Mouse (Mus musculus): ENCODE measurements around the gene Adcy6. TPM values are rescaled to one million over a fixed set of nuclear protein-coding genes. Genes with fewer than 3 reads are reported as not detected.

Adcy6 gene
- polyA plus RNA-seq, 1 experiment from 2014 or later = 6.6 TPM

DNA sequence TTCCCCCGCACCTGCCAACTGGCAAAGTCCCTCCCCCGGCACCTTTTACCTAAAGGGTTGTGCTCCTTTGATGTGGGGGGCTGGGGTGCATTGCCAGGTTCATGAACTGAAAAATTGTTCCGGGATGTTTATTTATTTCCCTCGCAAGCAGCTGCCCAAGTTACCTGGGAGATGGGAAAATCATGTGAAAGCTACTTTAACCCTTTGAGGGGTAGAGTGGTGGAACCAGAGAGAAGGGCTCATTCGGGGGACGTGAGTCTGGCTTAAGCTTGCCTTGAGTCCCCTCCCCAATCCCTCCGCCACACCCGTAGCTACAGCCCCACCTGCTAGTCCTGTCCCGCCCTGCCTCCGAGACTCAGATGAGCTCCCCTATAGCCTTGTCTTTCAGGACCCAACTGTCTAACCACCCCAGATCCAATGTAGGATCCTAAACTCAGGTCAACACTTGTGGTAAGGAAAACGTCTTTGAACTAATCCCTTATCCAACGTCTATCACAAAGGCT, 306 bp upstream of the Adcy6 start:
- 9% methylated on average over 12 of the region's 12 CpGs for WGBS (ENCODE audit: insufficient replicate concordance)
- H3K4me3 ChIP-seq (replicated peaks) = peak overlapping the region; percentile 82
- H3K27me3 ChIP-seq = peaks cover 15% of the 10 kb centered on the region
- H3K9me3 ChIP-seq (replicated peaks) = no peaks in the 10 kb centered on the region
- H3K4me2 ChIP-seq = peak overlapping the region; percentile 98
- H3K27ac ChIP-seq (replicated peaks) = peak overlapping the region; percentile 96; the same call in 1 of the 2 replicates
- no peaks in the 10 kb centered on the region for H3K36me3 ChIP-seq (replicated peaks)
- no peak for ATAC-seq (ENCODE audit: insufficient read depth)
- peaks cover 54% of the 10 kb centered on the region for H3K4me1 ChIP-seq (replicated peaks)
- peak overlapping the region; percentile 90 for H3K9ac ChIP-seq

DNA sequence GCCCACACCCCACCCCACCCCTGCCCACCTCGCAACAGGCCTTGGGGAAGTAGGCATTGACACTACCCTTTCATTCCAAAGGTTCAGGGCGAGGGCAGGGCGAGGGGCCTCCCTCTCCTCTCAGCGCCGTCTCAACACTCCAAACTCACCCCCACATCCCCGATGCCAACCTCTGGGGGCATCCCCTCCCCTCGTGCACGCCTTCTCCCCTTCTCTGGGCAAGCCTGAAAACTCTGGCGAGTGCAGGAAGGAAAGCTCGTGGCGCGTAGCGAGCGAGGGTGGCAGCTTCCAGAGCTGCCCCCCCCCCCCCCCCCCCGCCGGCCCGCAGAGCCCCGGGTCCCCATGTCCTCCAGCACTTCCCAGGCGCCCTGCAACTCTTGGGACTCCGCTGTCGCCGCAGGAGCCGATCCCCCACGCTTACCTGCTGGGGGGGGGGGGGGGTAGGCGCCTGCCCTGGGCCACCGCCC, 1.1 kb downstream of the Adcy6 start:
- Histone ChIP-seq H3K4me1 (replicated peaks) (peaks cover 68% of the 10 kb centered on the region), H3K4me2 (peak overlapping the region; percentile 98), H3K9ac (peak overlapping the region; percentile 90), H3K27ac (replicated peaks) (peak overlapping the region; percentile 96), H3K27me3 (peaks cover 15% of the 10 kb centered on the region), H3K36me3 (replicated peaks) (peaks cover 12% of the 10 kb centered on the region), H3K4me3 (replicated peaks) (peak overlapping the region; percentile 82), H3K9me3 (replicated peaks) (no peaks in the 10 kb centered on the region)
- WGBS (ENCODE audit: insufficient replicate concordance) = 0% methylated on average over 14 of the region's 26 CpGs
- ATAC-seq (ENCODE audit: insufficient read depth) = peak; percentile 19

DNA sequence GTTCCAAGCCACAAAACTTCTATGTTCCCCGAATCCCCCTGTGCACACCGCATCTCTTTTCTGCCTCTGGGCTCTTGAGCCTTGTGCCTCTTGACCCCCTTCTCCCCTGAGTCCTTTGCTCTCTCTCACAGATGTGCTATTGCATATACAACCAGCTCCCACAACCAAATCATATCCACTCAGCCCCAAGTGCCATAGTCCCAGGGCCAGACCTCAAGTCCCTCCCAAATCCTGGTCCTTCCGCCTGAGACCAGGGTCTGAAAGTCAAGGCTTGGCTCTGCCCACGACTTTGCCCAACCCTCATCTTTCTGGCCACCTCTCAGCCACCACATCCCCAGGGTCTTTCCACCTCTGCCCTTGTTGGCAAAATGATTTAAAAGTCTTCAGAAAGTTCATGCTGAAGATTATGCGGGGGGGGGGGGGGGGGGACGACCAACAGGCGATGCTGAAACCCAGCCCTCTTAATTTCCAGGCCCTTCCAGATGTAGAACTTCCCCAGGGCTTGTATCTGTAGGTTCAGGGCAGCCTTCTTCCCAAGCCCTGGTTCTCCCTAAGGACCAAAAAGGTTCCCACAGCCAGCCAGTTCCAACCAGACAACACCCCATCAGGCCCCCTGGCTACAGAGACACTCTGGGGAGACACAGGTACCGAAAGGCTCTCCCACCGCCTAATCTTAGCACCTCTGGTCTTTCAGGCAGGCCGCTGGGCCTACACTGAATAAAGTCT, 1.7 kb downstream of the Adcy6 start:
- peaks cover 16% of the 10 kb centered on the region for H3K36me3 ChIP-seq (replicated peaks)
- ATAC-seq (ENCODE audit: insufficient read depth) = no peak
- no peaks in the 10 kb centered on the region for H3K9me3 ChIP-seq (replicated peaks)
- peaks cover 15% of the 10 kb centered on the region for H3K27me3 ChIP-seq
- WGBS (ENCODE audit: insufficient replicate concordance) = 23% methylated on average over 9 of the region's 10 CpGs
- H3K27ac ChIP-seq (replicated peaks) = peak overlapping the region; percentile 96
- peak overlapping the region; percentile 98 for H3K4me2 ChIP-seq
- peak overlapping the region; percentile 90 for H3K9ac ChIP-seq
- peak overlapping the region; percentile 82 for H3K4me3 ChIP-seq (replicated peaks)
- H3K4me1 ChIP-seq (replicated peaks) = peaks cover 74% of the 10 kb centered on the region

DNA sequence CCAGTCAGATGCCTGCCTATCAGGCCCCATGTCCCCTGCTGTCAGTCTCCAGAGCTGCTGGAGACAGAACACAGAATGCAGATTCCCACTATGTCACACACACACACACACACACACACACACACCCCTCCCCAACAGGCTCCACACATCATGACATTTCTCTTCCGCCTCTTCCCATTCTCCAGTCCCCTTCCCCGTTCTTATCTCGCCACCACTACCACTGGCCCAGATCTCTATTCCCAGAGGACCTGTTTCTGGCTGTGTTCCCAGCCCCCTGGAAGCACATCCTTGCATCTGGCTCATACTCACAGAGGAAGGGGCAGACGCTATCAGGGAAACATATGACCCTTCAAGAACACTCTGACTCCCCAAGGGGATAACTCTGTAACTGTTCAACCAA, 2.3 kb downstream of the Adcy6 start:
- Histone ChIP-seq H3K4me1 (replicated peaks) (peaks cover 80% of the 10 kb centered on the region), H3K27ac (replicated peaks) (peak overlapping the region; percentile 96), H3K9ac (peak overlapping the region; percentile 90), H3K36me3 (replicated peaks) (peaks cover 19% of the 10 kb centered on the region), H3K4me3 (replicated peaks) (peak overlapping the region; percentile 82), H3K27me3 (peaks cover 15% of the 10 kb centered on the region), H3K9me3 (replicated peaks) (no peaks in the 10 kb centered on the region), H3K4me2 (peak overlapping the region; percentile 98)
- WGBS (ENCODE audit: insufficient replicate concordance) = 26% methylated on average over 4 of the region's 4 CpGs
- ATAC-seq (ENCODE audit: insufficient read depth) = no peak

DNA sequence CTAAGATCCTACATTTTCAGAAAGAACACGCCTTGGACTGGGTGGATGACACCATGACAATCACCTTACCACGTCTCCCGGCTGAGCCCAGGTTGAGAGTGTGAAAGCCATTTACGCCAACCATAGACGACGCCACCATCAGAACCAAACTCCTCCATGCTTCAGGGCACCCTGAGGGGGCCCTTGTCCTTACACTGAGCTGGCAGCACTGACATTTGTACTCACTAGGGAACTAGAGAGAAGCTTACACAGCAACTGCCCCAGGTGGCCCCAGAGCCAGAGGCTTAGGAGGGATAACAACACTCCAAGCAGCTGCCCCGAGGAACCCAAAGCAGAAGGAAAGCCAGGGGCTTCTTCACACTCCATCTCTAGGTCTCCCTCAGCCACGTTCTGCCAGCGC, 3.1 kb downstream of the Adcy6 start:
- Histone ChIP-seq H3K4me3 (replicated peaks) (peak overlapping the region; percentile 82), H3K9me3 (replicated peaks) (no peaks in the 10 kb centered on the region), H3K9ac (peak overlapping the region; percentile 90), H3K4me2 (peak overlapping the region; percentile 98), H3K4me1 (replicated peaks) (peaks cover 88% of the 10 kb centered on the region), H3K36me3 (replicated peaks) (peaks cover 21% of the 10 kb centered on the region), H3K27me3 (peaks cover 15% of the 10 kb centered on the region), H3K27ac (replicated peaks) (peak overlapping the region; percentile 96)
- ATAC-seq (ENCODE audit: insufficient read depth) = no peak
- WGBS (ENCODE audit: insufficient replicate concordance) = 35% methylated on average over 9 of the region's 9 CpGs

DNA sequence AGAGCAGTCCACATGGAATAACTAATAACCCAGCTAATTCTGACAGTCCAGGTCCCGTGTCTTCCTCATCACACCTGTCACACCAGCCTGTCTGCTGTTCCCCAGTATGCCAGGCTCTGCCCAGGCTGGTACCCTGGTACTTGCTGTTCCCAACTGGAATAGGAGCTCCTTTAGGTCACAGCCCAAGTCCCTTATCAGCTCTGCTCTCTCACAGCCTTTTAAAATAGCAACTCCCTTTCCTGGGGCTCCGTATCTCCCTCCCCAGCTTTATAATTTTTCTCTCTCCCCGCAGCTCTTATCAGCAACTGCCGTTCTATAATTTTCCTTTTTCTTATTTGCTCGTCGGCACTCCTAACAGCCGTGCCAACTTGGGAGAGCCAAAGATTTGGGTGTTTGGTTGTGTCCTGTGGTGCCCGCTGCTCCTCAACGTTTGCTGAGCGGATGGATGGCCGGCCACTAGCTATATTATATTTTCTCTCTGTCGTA, 3.8 kb downstream of the Adcy6 start:
- peak overlapping the region; percentile 82 for H3K4me3 ChIP-seq (replicated peaks)
- WGBS (ENCODE audit: insufficient replicate concordance) = 16% methylated on average over 12 of the region's 12 CpGs
- ATAC-seq (ENCODE audit: insufficient read depth) = peak; percentile 78
- H3K4me1 ChIP-seq (replicated peaks) = peaks cover 95% of the 10 kb centered on the region
- no peaks in the 10 kb centered on the region for H3K9me3 ChIP-seq (replicated peaks)
- H3K4me2 ChIP-seq = peak overlapping the region; percentile 98
- peak overlapping the region; percentile 96 for H3K27ac ChIP-seq (replicated peaks)
- peak overlapping the region; percentile 90 for H3K9ac ChIP-seq
- peaks cover 27% of the 10 kb centered on the region for H3K36me3 ChIP-seq (replicated peaks)
- H3K27me3 ChIP-seq = peaks cover 12% of the 10 kb centered on the region

DNA sequence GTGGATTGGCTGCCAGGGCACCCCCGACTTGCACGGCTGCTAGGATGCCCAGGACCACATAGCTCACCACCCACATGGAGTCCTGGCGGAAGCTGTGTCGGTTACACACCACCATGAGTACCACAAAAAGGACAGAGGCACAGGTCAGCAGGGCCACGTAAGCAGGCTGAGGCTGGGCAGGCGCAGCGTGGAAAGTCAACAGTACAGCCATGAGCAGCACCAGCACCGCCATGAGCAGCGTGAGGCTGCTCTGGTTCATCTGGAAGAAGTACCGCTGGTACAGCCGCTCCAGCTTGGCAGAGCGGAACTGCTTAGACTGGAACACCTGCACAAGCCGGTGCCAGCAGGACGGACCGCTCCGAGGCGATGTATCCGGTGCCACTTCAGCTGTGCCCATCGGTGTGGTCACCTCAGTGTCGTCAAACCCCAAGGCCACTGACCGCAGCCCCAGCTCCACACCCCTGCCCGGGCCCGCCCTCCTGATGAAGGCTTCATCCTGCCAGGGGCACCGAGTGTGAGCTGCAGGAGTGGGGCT, 5.8 kb downstream of the Adcy6 start:
- peaks cover 47% of the 10 kb centered on the region for H3K36me3 ChIP-seq (replicated peaks)
- peak overlapping the region; percentile 57; the same call in 1 of the 2 replicates for H3K4me3 ChIP-seq (replicated peaks)
- H3K4me1 ChIP-seq (replicated peaks) = peaks cover 96% of the 10 kb centered on the region
- no peak overlapping the region; the same call in 1 of the 2 replicates for H3K9ac ChIP-seq
- peak overlapping the region; percentile 83 for H3K4me2 ChIP-seq
- 91% methylated on average over 24 of the region's 24 CpGs for WGBS (ENCODE audit: insufficient replicate concordance)
- no peak for ATAC-seq (ENCODE audit: insufficient read depth)
- H3K27ac ChIP-seq (replicated peaks) = peak overlapping the region; percentile 96
- H3K27me3 ChIP-seq = no peaks in the 10 kb centered on the region
- H3K9me3 ChIP-seq (replicated peaks) = no peaks in the 10 kb centered on the region

DNA sequence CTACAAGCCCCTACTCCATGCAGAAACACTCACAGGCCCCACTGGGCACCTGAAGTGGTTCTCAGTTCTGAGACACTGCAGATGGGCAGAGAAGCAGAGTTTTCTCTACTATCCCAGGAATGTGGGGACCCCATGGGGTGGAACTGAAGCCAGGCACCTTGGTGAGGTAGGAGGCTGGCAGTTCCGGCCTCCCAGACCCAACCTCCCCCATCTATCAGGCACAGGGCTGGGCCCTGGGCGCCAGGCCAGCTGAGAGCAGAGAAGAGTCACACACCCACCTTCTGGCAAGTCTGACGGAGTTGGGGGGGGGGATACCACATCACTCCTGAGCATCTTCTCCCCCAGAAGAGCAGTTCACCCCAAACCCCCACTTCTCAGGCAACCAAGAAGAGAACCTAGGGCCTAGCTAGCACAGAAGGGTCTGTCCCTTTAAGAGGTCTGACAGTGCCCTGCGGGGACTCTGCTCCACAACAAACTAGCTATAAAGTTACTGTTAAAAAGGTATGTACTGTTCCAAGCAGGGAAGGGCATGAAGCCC, 6.9 kb downstream of the Adcy6 start:
- Histone ChIP-seq H3K4me3 (replicated peaks) (peak overlapping the region; percentile 57), H3K4me1 (replicated peaks) (peaks cover 85% of the 10 kb centered on the region), H3K27me3 (no peaks in the 10 kb centered on the region), H3K27ac (replicated peaks) (peak overlapping the region; percentile 96), H3K9ac (peak overlapping the region; percentile 71), H3K9me3 (replicated peaks) (no peaks in the 10 kb centered on the region), H3K4me2 (peak overlapping the region; percentile 83), H3K36me3 (replicated peaks) (peaks cover 58% of the 10 kb centered on the region)
- ATAC-seq (ENCODE audit: insufficient read depth) = no peak
- WGBS (ENCODE audit: insufficient replicate concordance) = 18% methylated on average over 4 of the region's 4 CpGs

DNA sequence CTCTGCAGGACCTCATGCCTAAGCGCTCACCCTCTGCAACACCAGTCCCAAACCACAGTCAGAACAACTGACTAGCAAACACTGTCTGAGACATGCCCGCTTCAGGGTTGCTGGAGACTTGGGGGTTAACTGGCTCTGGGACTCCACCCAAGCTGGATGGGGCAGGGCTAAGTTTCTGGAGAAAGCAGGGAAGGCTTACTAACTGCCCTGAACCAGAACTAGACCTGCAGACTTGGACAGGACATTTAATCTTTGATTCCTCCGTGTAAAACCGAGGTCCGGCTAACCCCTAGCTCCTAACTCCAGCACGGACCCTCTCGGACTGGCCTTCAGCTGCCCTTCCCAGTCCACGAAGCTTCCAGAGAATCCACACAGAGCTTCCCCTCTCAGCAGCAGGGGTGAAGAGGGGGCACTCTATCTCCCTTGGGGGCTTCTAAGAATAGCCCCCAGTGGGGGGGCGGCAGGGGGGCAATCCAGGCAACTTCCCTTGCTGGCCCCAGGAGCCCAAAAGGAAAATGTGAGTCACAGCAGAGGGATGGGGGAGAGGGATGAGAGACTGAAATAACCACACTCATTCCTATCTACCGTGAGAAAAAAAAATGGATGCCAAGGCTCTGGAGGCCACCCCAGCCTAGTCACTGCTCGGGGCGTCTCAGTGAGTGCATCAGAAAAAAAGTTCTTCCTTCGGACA, 7.5 kb downstream of the Adcy6 start:
- H3K27ac ChIP-seq (replicated peaks) = peak overlapping the region; percentile 96
- peak overlapping the region; percentile 71 for H3K9ac ChIP-seq
- peak overlapping the region; percentile 57 for H3K4me3 ChIP-seq (replicated peaks)
- H3K9me3 ChIP-seq (replicated peaks) = no peaks in the 10 kb centered on the region
- 32% methylated on average over 13 of the region's 13 CpGs for WGBS (ENCODE audit: insufficient replicate concordance)
- H3K36me3 ChIP-seq (replicated peaks) = peaks cover 65% of the 10 kb centered on the region
- no peaks in the 10 kb centered on the region for H3K27me3 ChIP-seq
- ATAC-seq (ENCODE audit: insufficient read depth) = peak; percentile 69
- H3K4me2 ChIP-seq = peak overlapping the region; percentile 83
- H3K4me1 ChIP-seq (replicated peaks) = peaks cover 79% of the 10 kb centered on the region

DNA sequence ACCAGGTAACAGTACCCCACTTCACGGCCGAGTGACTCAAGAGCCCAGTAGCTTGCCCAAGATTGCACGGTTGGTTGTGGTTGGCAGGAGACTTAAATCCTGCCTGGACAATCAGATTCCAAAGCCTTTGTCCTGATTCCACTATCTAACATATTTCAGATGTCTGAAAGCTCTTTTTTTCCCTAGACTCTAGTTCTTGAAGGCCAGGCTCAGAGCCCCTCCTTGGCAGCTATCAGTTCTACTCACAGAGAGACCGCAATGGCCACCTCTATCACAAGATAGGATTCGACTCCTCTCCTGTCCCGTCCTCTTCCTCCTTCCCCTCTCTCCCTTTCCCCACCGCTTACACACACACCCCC, 8.1 kb downstream of the Adcy6 start:
- peak overlapping the region; percentile 96 for H3K27ac ChIP-seq (replicated peaks)
- H3K36me3 ChIP-seq (replicated peaks) = peaks cover 70% of the 10 kb centered on the region
- H3K9me3 ChIP-seq (replicated peaks) = no peaks in the 10 kb centered on the region
- no peaks in the 10 kb centered on the region for H3K27me3 ChIP-seq
- H3K4me1 ChIP-seq (replicated peaks) = peaks cover 73% of the 10 kb centered on the region
- peak overlapping the region; percentile 71 for H3K9ac ChIP-seq
- peak overlapping the region; percentile 83 for H3K4me2 ChIP-seq
- 27% methylated on average over 7 of the region's 7 CpGs for WGBS (ENCODE audit: insufficient replicate concordance)
- H3K4me3 ChIP-seq (replicated peaks) = peak overlapping the region; percentile 57
- ATAC-seq (ENCODE audit: insufficient read depth) = peak; percentile 36

All from liver, embryonic 15.5 days (tissue).